Mouse (Mus musculus) hindbrain, embryonic 10.5 days (tissue): ENCODE measurements at regions not wholly inside any gene's neighbourhood (a gene's known extent, or its start where the extent isn't known, plus 50 kb on each side); places are given as distances from the start of the nearest gene placed in this dataset.

ENCODE experiments used
- DNase-seq: peaks from one replicate; pipeline ENCODE4 v3.0.0-alpha.2; 2017; ENCODE audit warnings: low spot score
- H3K27ac ChIP-seq: fragments of 300-500 bp; sonication (generic); 2 replicates; pipeline ENCODE4 v1.5.1; 2016; ENCODE audit warnings: mild to moderate bottlenecking, moderate library complexity
- H3K27me3 ChIP-seq: fragments of 300-500 bp; sonication (generic); 2 replicates; pipeline ENCODE4 v1.6.1; 2016; ENCODE audit warnings: mild to moderate bottlenecking; ENCODE audit not compliant: poor library complexity, insufficient read depth, severe bottlenecking
- H3K36me3 ChIP-seq: fragments of 300-500 bp; sonication (generic); 2 replicates; pipeline ENCODE4 v1.6.1; 2016; ENCODE audit warnings: mild to moderate bottlenecking, moderate library complexity
- H3K4me1 ChIP-seq: fragments of 300-500 bp; sonication (generic); replicated peaks from 2 replicates; pipeline ENCODE4 v1.6.1; 2016; ENCODE audit warnings: mild to moderate bottlenecking
- H3K4me3 ChIP-seq: fragments of 300-500 bp; sonication (generic); 2 replicates; pipeline ENCODE4 v1.5.1; 2016; ENCODE audit warnings: mild to moderate bottlenecking, moderate library complexity
- H3K9me3 ChIP-seq: fragments of 300-500 bp; sonication (generic); 2 replicates; pipeline ENCODE4 v1.6.1; 2016; ENCODE audit warnings: mild to moderate bottlenecking, moderate library complexity
- WGBS: fragments of 180-500 bp; shearing (Covaris S2); methylation state at CpG from one replicate; pipeline ENCODE4 v1.1.7; 2016; 5-methylcytosine and 5-hydroxymethylcytosine counted together

DNA sequence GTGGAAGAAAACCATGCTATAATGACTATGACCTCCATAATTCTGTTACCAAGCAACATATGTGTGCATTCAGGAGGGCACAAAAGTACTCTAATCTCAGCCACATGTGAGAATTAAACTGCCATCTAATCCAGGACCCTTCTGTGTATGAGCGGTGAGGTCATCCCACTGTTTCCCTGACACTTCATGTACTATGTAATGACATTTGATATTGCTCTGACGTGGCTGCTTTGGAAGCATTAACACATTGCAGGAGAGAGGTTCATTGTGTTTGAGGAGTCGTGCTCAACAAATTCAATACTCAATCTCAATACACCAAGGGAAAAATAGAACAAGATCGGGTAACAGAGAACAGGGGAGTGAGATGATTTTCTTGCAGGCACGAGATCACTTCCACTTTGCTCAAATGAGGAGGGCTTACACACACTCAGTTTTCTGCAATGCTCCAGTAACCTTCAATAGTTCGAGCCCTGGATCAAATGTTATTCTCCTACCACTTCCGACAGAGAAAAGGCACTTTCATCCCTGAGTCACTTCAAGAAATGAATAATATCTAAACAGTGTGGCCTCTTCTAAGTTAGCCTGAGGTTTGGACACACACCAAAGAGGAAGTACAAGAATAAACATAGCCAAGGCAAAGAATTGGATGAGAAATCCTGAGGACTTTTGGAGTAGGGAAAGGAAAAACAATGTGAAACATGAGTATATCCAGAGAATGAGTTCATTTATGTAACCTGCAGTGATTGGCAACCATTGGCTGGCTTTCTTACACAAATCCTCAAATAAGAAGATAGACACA is 510.7 kb upstream of the Slit2 start:
- H3K9me3 ChIP-seq: no peaks in the 10 kb centered on the region
- no peaks in the 10 kb centered on the region for H3K36me3 ChIP-seq
- no peak overlapping the region for H3K4me3 ChIP-seq
- H3K4me1 ChIP-seq: peaks cover 5% of the 10 kb centered on the region
- WGBS: 58% methylated on average over 7 of the region's 7 CpGs
- no peak for DNase-seq
- no peak overlapping the region for H3K27ac ChIP-seq
- no peaks in the 10 kb centered on the region for H3K27me3 ChIP-seq

DNA sequence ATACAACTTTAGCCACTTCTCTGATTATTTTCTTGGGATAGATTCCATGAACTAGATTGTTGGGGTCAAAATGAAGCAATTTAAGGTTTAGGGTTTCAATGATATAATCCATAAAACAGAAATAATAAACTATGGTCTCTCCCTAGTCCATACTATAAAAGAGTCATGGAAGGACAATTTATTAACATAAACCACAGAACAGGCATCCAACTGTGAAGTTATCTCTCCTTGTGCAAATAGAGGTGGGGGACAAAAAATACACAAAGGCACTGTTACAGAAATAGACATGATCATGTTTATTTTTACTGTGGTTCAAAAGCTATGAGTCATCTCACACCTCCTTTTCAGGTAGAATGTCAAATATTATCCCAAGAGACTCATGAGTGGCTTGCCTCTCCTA is 503.0 kb upstream of the Slit2 start:
- DNase-seq: no peak
- Histone ChIP-seq H3K27me3 (no peaks in the 10 kb centered on the region), H3K27ac (no peak overlapping the region), H3K4me1 (no peaks in the 10 kb centered on the region), H3K36me3 (no peaks in the 10 kb centered on the region), H3K9me3 (no peaks in the 10 kb centered on the region), H3K4me3 (no peak overlapping the region)

DNA sequence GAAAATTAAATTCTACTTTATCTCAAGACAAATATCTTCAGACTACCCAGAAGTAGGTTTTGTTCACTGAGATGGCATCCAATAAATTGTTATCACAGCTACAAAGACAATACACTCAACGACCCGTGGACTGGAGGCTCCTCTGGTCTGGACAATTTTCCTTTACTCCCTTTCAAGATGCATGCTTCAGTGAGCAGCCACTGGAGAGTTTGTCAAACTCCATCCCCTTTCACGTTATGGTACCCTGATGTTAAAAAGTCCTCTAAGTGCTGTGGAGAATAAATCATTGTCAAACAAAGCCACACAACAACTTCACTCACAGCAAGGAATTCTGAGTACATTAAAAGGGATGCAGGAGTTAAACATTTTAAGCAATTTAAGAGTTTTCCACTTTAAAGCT is 486.7 kb upstream of the Slit2 start:
- Histone ChIP-seq H3K9me3 (no peaks in the 10 kb centered on the region), H3K27ac (no peak overlapping the region), H3K4me3 (no peak overlapping the region), H3K4me1 (0 out of 2 replicates have a peak, but pooled peaks cover 2% of the 10 kb centered on the region), H3K27me3 (no peaks in the 10 kb centered on the region), H3K36me3 (no peaks in the 10 kb centered on the region)
- WGBS: 19% methylated on average over 3 of the region's 3 CpGs
- DNase-seq: no peak

DNA sequence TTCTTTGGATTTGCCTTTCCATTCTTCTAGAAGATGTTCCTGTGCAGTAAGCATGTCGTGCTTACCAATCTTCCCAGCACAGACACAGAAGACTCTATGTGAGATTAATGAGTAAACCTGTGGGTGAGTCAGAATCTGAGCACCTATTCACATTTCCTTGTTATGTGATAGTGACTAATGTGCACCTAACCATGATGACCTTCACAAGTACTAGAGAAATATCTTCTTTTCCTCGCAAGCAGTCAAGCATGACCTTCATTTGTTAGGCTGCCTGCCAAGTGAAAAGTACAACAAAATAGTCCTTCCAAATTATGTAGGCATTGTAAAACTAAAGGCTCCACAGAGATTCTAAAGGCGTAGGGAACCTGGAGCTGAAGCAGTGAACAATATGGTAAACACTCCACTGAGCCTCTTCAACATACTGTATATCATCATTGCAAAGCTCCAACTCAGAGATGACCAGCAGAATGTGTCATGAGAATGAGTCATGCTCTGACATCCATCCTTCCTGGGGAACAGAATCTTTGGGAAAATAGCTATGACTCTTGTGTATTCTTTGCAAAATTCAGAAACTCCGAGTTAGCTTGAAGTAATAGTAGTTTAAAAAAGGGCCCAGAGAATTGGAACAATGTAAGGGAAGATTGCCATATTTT is 480.0 kb upstream of the Slit2 start:
- Histone ChIP-seq H3K9me3 (no peaks in the 10 kb centered on the region), H3K36me3 (no peaks in the 10 kb centered on the region), H3K27me3 (no peaks in the 10 kb centered on the region), H3K4me1 (no peaks in the 10 kb centered on the region), H3K27ac (no peak overlapping the region), H3K4me3 (no peak overlapping the region)
- no peak for DNase-seq
- WGBS: 79% methylated on average over 4 of the region's 4 CpGs

DNA sequence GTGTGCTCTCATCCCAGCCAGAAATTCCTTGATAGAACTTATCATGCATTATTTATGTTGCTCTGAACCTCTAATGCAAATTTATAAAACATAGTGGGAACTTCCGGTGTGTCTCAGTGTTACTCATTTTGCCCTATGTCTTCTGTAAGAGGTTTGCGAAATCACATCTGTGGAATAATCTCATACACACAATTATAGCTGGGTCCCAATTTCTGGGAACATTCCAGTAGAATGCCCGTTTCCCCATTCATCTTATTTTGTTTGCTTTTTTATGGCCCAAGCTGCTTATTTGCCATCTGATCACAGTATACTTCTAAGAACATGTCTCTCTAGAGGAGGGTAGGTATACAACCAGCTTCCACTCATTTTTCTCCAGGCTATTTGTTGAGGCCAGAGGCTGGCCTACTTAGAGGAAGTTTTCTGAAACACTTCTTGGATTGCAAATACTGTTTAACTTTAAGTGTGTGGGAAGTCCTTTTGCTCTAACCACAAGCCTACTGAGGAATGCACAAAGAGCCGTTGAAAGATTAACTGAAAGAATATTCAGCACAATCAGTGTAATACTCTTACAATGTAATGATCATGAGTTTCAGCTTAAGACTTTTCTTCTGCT is 474.1 kb upstream of the Slit2 start:
- no peak overlapping the region for H3K27ac ChIP-seq
- H3K27me3 ChIP-seq: no peaks in the 10 kb centered on the region
- 93% methylated on average over 4 of the region's 4 CpGs for WGBS
- H3K36me3 ChIP-seq: no peaks in the 10 kb centered on the region
- DNase-seq: no peak
- no peak overlapping the region for H3K4me3 ChIP-seq
- no peaks in the 10 kb centered on the region for H3K9me3 ChIP-seq
- no peaks in the 10 kb centered on the region for H3K4me1 ChIP-seq

DNA sequence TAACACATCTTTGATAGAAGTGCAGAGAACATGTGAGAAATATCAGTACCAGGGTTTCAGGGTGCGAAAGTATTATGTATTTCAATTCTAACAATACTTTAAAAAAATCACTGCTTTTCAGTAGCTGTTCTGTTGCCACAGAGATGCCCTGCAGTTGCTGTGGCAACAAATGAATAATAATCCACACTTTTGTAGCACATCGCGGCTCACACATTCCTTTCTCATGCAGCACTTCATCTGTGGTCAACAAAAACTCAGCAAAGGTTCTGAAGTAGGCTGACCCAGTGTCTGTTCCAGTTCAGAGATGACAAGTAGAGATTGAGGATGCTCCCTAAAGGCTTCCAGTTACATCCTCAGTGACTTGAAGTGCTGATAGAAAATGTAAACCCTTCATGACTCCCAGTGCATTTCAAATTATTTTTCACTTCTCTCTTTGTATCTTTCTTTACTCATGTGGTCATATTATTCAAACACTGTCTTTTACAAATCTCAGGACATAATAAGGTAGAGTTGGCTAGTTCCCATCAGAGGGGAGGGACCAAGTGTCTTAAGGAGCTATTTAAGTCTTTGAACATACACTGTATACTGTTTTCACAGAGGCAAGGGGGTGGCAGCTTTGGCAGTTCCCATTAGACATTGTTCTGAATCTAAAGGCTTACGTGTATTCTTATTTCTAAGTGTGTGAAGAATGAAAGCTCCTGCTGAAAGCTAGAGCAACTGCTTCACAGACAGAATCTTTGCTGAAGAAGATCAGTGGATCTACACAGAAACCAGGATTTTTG is 460.6 kb upstream of the Slit2 start:
- Histone ChIP-seq H3K36me3 (no peaks in the 10 kb centered on the region), H3K4me1 (peaks cover 10% of the 10 kb centered on the region), H3K4me3 (no peak overlapping the region), H3K27ac (peak overlapping the region; percentile 23; the same call in 1 of the 2 replicates), H3K9me3 (no peaks in the 10 kb centered on the region), H3K27me3 (no peaks in the 10 kb centered on the region)
- 56% methylated on average over 4 of the region's 4 CpGs for WGBS
- no peak for DNase-seq

DNA sequence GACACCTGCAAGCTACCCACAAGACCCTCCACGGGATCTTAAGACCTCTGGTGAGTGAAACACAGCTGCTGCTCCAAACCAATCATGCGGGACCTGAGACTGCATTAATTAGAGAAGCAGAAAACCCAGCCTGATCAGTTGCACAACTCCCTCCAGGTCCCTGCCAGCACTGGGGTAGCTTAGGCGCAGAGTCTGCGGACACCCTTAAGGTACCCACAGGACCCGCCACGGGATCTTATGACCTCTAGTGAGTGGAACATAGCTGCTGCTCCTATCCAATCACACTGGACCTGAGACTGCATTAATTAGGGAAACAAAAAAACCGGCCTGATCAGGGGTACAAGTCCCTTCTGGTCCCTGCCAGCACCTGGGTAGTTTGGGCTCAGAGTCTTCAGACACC is 454.3 kb upstream of the Slit2 start:
- no peak overlapping the region for H3K27ac ChIP-seq
- no peak overlapping the region for H3K4me3 ChIP-seq
- DNase-seq: no peak
- no peaks in the 10 kb centered on the region for H3K4me1 ChIP-seq
- H3K36me3 ChIP-seq: no peaks in the 10 kb centered on the region
- H3K27me3 ChIP-seq: no peaks in the 10 kb centered on the region
- no peaks in the 10 kb centered on the region for H3K9me3 ChIP-seq
- WGBS: 88% methylated on average over 7 of the region's 7 CpGs

DNA sequence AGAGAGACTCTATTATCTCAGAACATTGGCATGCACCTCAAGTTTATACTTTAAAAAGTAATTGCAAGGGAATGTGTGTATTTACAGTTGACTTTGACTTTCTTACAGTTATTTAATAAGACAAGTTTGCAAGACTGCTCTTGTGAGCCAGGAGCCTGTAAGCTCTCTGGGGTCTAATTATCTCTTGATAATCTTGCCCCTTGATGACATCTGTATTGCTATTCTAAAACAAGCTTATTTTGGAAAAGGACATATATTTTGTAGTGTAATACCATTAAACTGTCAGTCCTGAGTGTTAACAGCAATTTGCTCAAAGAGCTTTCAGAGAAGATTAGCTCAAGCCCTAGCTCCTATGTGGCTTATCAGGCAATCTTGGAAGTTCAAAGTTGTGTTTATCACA is 445.4 kb upstream of the Slit2 start:
- DNase-seq: no peak

DNA sequence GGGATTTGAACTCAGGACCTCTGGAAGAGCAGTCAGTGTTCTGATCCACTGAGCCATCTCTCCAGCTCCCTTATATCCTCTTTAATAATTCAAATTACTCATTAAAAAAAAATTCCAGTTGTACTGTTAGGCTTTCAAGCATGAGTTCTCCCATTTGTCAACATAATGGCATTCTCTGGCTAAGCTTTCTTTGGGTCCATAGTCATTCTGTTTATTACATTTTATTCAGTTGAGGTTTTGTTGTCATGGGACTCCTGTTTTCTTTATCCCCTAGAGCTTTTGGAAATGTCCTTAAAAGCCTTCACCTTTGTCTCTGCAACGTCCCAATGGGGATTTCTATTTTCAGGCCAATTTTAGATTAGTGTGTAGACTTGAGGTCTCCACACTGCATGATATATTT is 440.7 kb upstream of the Slit2 start:
- no peak overlapping the region for H3K27ac ChIP-seq
- no peaks in the 10 kb centered on the region for H3K27me3 ChIP-seq
- H3K4me3 ChIP-seq: no peak overlapping the region
- H3K4me1 ChIP-seq: no peaks in the 10 kb centered on the region
- H3K9me3 ChIP-seq: no peaks in the 10 kb centered on the region
- 79% methylated on average over 1 of the region's 1 CpGs for WGBS
- DNase-seq: no peak
- H3K36me3 ChIP-seq: no peaks in the 10 kb centered on the region

More for the DNA sequence above, 445.4 kb upstream of the Slit2 start:
- Histone ChIP-seq H3K27me3 (no peaks in the 10 kb centered on the region), H3K36me3 (no peaks in the 10 kb centered on the region), H3K4me1 (no peaks in the 10 kb centered on the region), H3K4me3 (no peak overlapping the region), H3K9me3 (no peaks in the 10 kb centered on the region), H3K27ac (no peak overlapping the region)

DNA sequence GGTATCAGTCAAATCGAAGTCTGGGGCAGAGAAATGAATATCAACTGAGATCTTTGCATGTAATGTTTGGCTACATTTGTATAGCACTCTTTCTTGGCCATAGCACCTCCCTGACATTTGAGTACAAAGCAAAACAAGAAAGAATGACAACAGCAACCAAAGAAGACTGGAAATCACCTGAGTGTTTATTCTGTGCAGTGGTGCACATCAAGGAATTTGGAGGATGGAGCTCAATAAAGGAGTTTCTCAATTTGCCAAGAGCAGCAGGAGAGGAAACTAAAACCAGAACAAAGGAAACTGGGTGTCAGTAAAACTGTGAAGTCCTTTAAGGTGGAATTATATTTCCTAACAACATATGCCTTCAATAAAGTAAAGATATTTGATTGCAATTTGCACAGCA is 426.2 kb upstream of the Slit2 start:
- 66% methylated on average over 1 of the region's 1 CpGs for WGBS
- Histone ChIP-seq H3K27ac (no peak overlapping the region), H3K9me3 (no peaks in the 10 kb centered on the region), H3K36me3 (no peaks in the 10 kb centered on the region), H3K27me3 (no peaks in the 10 kb centered on the region), H3K4me3 (no peak overlapping the region), H3K4me1 (peaks cover 13% of the 10 kb centered on the region; the same call in 1 of the 2 replicates)
- no peak for DNase-seq

DNA sequence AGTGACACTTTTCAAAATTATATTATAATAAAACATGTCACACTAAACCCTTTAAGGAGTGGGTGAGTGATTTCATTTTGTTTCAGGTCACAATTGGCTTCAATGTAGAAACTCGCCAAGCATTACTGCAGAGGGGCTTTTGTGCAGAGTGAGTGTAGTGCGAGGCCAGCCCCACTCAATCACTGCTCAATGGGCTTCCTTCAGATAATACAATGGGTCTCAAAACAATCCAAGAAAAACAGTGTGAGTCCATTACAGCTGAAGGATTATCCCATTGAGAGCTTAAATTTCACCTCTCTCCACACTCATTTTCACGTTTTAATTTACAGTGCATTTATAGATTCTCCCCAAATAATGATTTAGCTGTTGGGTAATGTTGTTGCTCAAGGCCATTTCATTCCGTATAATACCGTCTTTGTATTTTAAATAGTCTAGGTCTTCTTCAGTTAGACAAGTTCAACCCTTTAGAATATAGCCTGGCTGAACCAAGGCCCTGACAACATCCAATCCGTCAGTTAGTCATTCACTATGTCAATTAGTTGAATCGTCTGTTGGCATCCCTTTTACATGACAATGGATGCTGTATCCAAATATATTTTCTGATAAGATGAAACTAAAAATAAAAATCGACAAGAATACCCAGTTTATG is 425.7 kb upstream of the Slit2 start:
- DNase-seq: peak; percentile 3
- 36% methylated on average over 8 of the region's 8 CpGs for WGBS

More for the DNA sequence above, 425.7 kb upstream of the Slit2 start:
- Histone ChIP-seq H3K4me1 (peaks cover 13% of the 10 kb centered on the region; the same call in 1 of the 2 replicates), H3K27me3 (no peaks in the 10 kb centered on the region), H3K27ac (no peak overlapping the region), H3K36me3 (no peaks in the 10 kb centered on the region), H3K4me3 (no peak overlapping the region), H3K9me3 (no peaks in the 10 kb centered on the region)
